ENCODE assay signal across 12 mouse cellular contexts in the genomic region with DNA sequence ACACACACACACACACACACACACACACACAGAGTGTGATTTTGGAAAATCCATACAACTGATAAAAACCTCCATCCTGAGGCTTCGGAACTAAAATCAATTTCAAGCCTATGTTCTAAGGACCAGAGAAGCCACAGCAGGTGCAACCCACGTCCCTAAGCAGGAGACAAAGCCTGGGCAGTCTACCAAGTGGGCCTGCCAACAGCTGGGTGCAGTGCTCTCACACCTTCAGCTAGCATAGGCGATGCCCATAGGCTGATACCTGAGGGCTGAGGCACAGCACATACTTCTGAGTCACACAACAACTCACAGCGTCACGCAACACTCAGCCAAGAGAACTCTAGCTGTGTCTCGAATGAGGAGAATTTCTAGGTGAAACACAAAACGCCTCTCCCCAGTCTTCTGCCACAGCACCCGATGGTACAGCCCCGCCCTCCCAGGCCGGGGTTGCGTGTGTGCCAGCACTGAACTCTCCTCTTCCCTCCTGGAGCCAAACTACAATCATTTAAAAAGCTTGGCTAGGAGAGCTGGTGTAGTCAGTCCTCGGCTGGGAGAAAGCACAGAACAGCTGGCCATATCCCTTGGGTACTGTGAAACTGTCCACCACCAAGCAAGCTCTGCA. TPM values are rescaled to one million over a fixed set of nuclear protein-coding genes. Genes with fewer than 3 reads are reported as not detected.
DNase-seq lines count a peak whose midpoint lies in the region; ATAC-seq and TF ChIP-seq lines count a peak whose summit lies in the region.
"Had no signal": no experiment of that assay in that cellular context is flagged by ENCODE, and none has a peak within 500 bp of the region (broad histone marks: within the 10 kb centered on the region; RNA-seq: fewer than 3 reads in every experiment).

No protein-coding gene starts in this region.

- peak; percentile 95 for DNase-seq in heart, adult 11 months
- no peak for DNase-seq in lung, postnatal 0 days (ENCODE audit: low spot score)
- DNase-seq in lung, postnatal 36 days = no peak
- peak; percentile 74 for DNase-seq in gastrocnemius, adult 2 months
- DNase-seq in stomach, postnatal 0 days (ENCODE audit: low spot score) = no peak
- no peak for DNase-seq in adipocyte (ENCODE audit: low spot score)
- DNase-seq: lung, embryonic 14.5 days had no signal

- no peak for TF ChIP-seq CTCF in lung, postnatal 0 days (IDR thresholded peaks at IDR 0.05)
- TF ChIP-seq CTCF in gastrocnemius, adult 2 months (IDR thresholded peaks at IDR 0.05) = no peak
- no peak for TF ChIP-seq CTCF in stomach, postnatal 0 days (IDR thresholded peaks at IDR 0.05; ENCODE audit: low read depth)

- H3K9me3 ChIP-seq in heart, embryonic 11.5 days (replicated peaks; ENCODE audit: control insufficient read depth, low read length) = no peaks in the 10 kb centered on the region
- H3K9me3 ChIP-seq in lung, postnatal 0 days (ENCODE audit: low read length) = no peaks in the 10 kb centered on the region
- no peaks in the 10 kb centered on the region for H3K9me3 ChIP-seq in stomach, postnatal 0 days (ENCODE audit: control insufficient read depth, low read length)
- H3K9me3 ChIP-seq: embryonic facial prominence, embryonic 13.5 days; midbrain, embryonic 12.5 days had no signal

- ATAC-seq in heart, embryonic 11.5 days (replicated peaks; ENCODE audit: insufficient number of reproducible peaks, low FRiP score, low TSS enrichment) = no peak
- ATAC-seq in lung, postnatal 0 days = peak; percentile 13; the same call in 1 of the 2 replicates
- ATAC-seq in stomach, postnatal 0 days (ENCODE audit: low FRiP score, low TSS enrichment) = peak; percentile 27; the same call in 1 of the 2 replicates
- no peak for ATAC-seq in activated CD4-positive, CD25-positive, alpha-beta regulatory T cell, adult 4 months
- ATAC-seq: Patski had no signal

- H3K36me3 ChIP-seq in heart, embryonic 11.5 days (ENCODE audit: control insufficient read depth, insufficient read depth, low read length) = no peaks in the 10 kb centered on the region; the same call in 1 of the 2 replicates
- 0 out of 2 replicates have a peak, but pooled peaks cover 9% of the 10 kb centered on the region for H3K36me3 ChIP-seq in lung, postnatal 0 days (ENCODE audit: insufficient read depth, low read length)
- peaks cover 4% of the 10 kb centered on the region; the same call in 1 of the 2 replicates for H3K36me3 ChIP-seq in stomach, postnatal 0 days (ENCODE audit: control insufficient read depth, insufficient read depth, low read length)

- WGBS in heart, embryonic 11.5 days (ENCODE audit: insufficient replicate concordance) = 84% methylated on average over 12 of the region's 12 CpGs
- WGBS in lung, postnatal 0 days = 79% methylated on average over 12 of the region's 12 CpGs
- 72% methylated on average over 12 of the region's 12 CpGs for WGBS in stomach, postnatal 0 days

- intact Hi-C loops in gastrocnemius, adult 2 months (cut with DNase I) = no loop called here

- no peak overlapping the region for H3K4me3 ChIP-seq in heart, embryonic 11.5 days (ENCODE audit: low read depth, low read length)
- no peak overlapping the region for H3K4me3 ChIP-seq in lung, postnatal 0 days (ENCODE audit: low read depth, low read length)
- peak overlapping the region; percentile 7; the same call in 1 of the 2 replicates for H3K4me3 ChIP-seq in gastrocnemius, adult 2 months
- H3K4me3 ChIP-seq in stomach, postnatal 0 days (ENCODE audit: low read depth, low read length) = no peak overlapping the region
- H3K4me3 ChIP-seq: embryonic facial prominence, embryonic 13.5 days; midbrain, embryonic 12.5 days had no signal

- H3K9ac ChIP-seq in heart, embryonic 11.5 days (ENCODE audit: low read depth, low read length) = no peak overlapping the region
- no peak overlapping the region for H3K9ac ChIP-seq in lung, postnatal 0 days (replicated peaks; ENCODE audit: low read depth)
- no peak overlapping the region for H3K9ac ChIP-seq in stomach, postnatal 0 days (ENCODE audit: low read length)
- H3K9ac ChIP-seq: embryonic facial prominence, embryonic 13.5 days; lung, embryonic 14.5 days; midbrain, embryonic 12.5 days had no signal

- peaks cover 9% of the 10 kb centered on the region; the same call in 1 of the 2 replicates for H3K4me1 ChIP-seq in heart, embryonic 11.5 days (ENCODE audit: control insufficient read depth, insufficient read depth, low read length)
- no peaks in the 10 kb centered on the region for H3K4me1 ChIP-seq in lung, postnatal 0 days (ENCODE audit: insufficient read depth, low read depth, low read length)
- H3K4me1 ChIP-seq in stomach, postnatal 0 days (replicated peaks; ENCODE audit: control insufficient read depth, insufficient read depth) = no peaks in the 10 kb centered on the region
- H3K4me1 ChIP-seq: embryonic facial prominence, embryonic 13.5 days had no signal

- no peak for TF ChIP-seq EP300 in lung, postnatal 0 days (IDR thresholded peaks at IDR 0.05)
- TF ChIP-seq EP300 in stomach, postnatal 0 days (optimal IDR thresholded peaks at IDR 0.05) = no peak

- H3K27ac ChIP-seq in heart, embryonic 11.5 days (ENCODE audit: low read depth, low read length) = no peak overlapping the region
- H3K27ac ChIP-seq in lung, postnatal 0 days (ENCODE audit: low read length) = no peak overlapping the region
- H3K27ac ChIP-seq in gastrocnemius, adult 2 months = peak overlapping the region; percentile 32
- H3K27ac ChIP-seq in stomach, postnatal 0 days (replicated peaks) = no peak overlapping the region
- H3K27ac ChIP-seq: embryonic facial prominence, embryonic 13.5 days; midbrain, embryonic 12.5 days had no signal

- H3K4me2 ChIP-seq in heart, embryonic 11.5 days = no peak overlapping the region
- H3K4me2 ChIP-seq in lung, postnatal 0 days (replicated peaks; ENCODE audit: low read depth, low read length) = no peak overlapping the region
- no peak overlapping the region for H3K4me2 ChIP-seq in stomach, postnatal 0 days (replicated peaks; ENCODE audit: low read depth)
- H3K4me2 ChIP-seq: embryonic facial prominence, embryonic 13.5 days; lung, embryonic 14.5 days; midbrain, embryonic 12.5 days had no signal

- no peaks in the 10 kb centered on the region for H3K27me3 ChIP-seq in heart, embryonic 11.5 days (ENCODE audit: control insufficient read depth, insufficient read depth, low read length)
- H3K27me3 ChIP-seq in lung, postnatal 0 days (replicated peaks; ENCODE audit: insufficient read depth, low read length) = no peaks in the 10 kb centered on the region
- no peaks in the 10 kb centered on the region for H3K27me3 ChIP-seq in stomach, postnatal 0 days (ENCODE audit: control insufficient read depth, insufficient read depth, low read length)
- H3K27me3 ChIP-seq: embryonic facial prominence, embryonic 13.5 days; midbrain, embryonic 12.5 days; Patski had no signal

RNA-seq across cellular contexts. Expression of a gene that starts 29.6 kb away (rescaled TPM):
- 25.2 and 28.9 TPM in 2 replicates for polyA plus RNA-seq in heart, embryonic 11.5 days (2014; fragmentation: Nextera tagmentation; extraction: Ambion mirVana)
- 40.5 and 54.3 TPM in 2 replicates for polyA plus RNA-seq in lung, postnatal 0 days (2015; fragmentation: Nextera tagmentation; extraction: Ambion mirVana)
- total RNA-seq in gastrocnemius, adult 2 months (2021) = 10 to 100 TPM; 19.3 to 21.0 TPM
- polyA plus RNA-seq in stomach, postnatal 0 days (2015; fragmentation: Nextera tagmentation; extraction: Ambion mirVana) = 34.3 and 35.8 TPM in 2 replicates
- polyA plus RNA-seq in activated CD4-positive, CD25-positive, alpha-beta regulatory T cell, adult 4 months (2017; shearing (Covaris generic)) = 1 to 10 TPM; 6.4 to 8.5 TPM

Comparison
In these comparisons a context has a peak if more than half of its experiments do, and no peak if none do; other contexts are left out.
1. DNase-seq: peak in heart, adult 11 months (single experiment) and gastrocnemius, adult 2 months (single experiment); none in lung, postnatal 0 days (single experiment), lung, postnatal 36 days (single experiment), stomach, postnatal 0 days (single experiment) and adipocyte (single experiment).
2. ATAC-seq: peak in lung, postnatal 0 days (single experiment) and stomach, postnatal 0 days (single experiment); none in heart, embryonic 11.5 days (single experiment) and activated CD4-positive, CD25-positive, alpha-beta regulatory T cell, adult 4 months (single experiment).